Mouse (Mus musculus) stomach, postnatal 0 days (tissue): ENCODE measurements around the gene Klf12. TPM values are rescaled to one million over a fixed set of nuclear protein-coding genes. Genes with fewer than 3 reads are reported as not detected.

Experiments
- ATAC-seq: fragments of 200-750 bp; cut with Nextera tagmentation; 2 replicates; pipeline ENCODE4 v1.8.0; 2017; ENCODE audit not compliant: low FRiP score, low TSS enrichment
- DNase-seq: peaks from one replicate; pipeline ENCODE4 v3.0.0-alpha.2; 2016; ENCODE audit warnings: low spot score
- H3K27ac ChIP-seq: fragments of 300-500 bp; sonication (generic); replicated peaks from 2 replicates; pipeline ENCODE4 v1.5.1; 2014; ENCODE audit warnings: mild to moderate bottlenecking, control low read depth
- H3K27me3 ChIP-seq: fragments of 300-500 bp; sonication (generic); 2 replicates; pipeline ENCODE4 v1.6.1; 2014; ENCODE audit warnings: low read length; ENCODE audit not compliant: control insufficient read depth, insufficient read depth
- H3K36me3 ChIP-seq: fragments of 300-500 bp; sonication (generic); 2 replicates; pipeline ENCODE4 v1.6.1; 2014; ENCODE audit warnings: low read length, mixed read lengths; ENCODE audit not compliant: control insufficient read depth, insufficient read depth
- H3K4me1 ChIP-seq: fragments of 300-500 bp; sonication (generic); replicated peaks from 2 replicates; pipeline ENCODE4 v1.6.1; 2014; ENCODE audit warnings: antibody characterized with exemption; ENCODE audit not compliant: control insufficient read depth, insufficient read depth
- H3K4me2 ChIP-seq: fragments of 300-500 bp; sonication (generic); replicated peaks from 2 replicates; pipeline ENCODE4 v1.6.1; 2014; ENCODE audit warnings: low read depth, mild to moderate bottlenecking, control low read depth, moderate library complexity
- H3K4me3 ChIP-seq: fragments of 300-500 bp; sonication (generic); 2 replicates; pipeline ENCODE4 v1.5.1; 2014; ENCODE audit warnings: low read depth, low read length, control low read depth
- H3K9ac ChIP-seq: fragments of 300-500 bp; sonication (generic); 2 replicates; pipeline ENCODE4 v1.6.1; 2014; ENCODE audit warnings: mild to moderate bottlenecking, low read length, control low read depth, mixed read lengths
- H3K9me3 ChIP-seq: fragments of 300-500 bp; sonication (generic); 2 replicates; pipeline ENCODE4 v1.6.1; 2016; ENCODE audit warnings: low read length; ENCODE audit not compliant: control insufficient read depth
- CTCF ChIP-seq: IDR thresholded peaks from 2 replicates; pipeline ENCODE4 v1.5.1; 2016; ENCODE audit warnings: antibody characterized with exemption, low read depth, mild to moderate bottlenecking, moderate library complexity
- EP300 ChIP-seq: optimal IDR thresholded peaks from 2 replicates; pipeline ENCODE3; 2016; ENCODE audit warnings: antibody characterized with exemption
- WGBS: fragments of 180-500 bp; shearing (Covaris S2); extraction: QIAGEN DNeasy Blood & Tissue Kit; methylation state at CpG from one replicate; pipeline ENCODE4 v1.1.7; 2014; 5-methylcytosine and 5-hydroxymethylcytosine counted together
- polyA plus RNA-seq: library from polyadenylated mRNA; unstranded; fragments of >200 nt; fragmentation: Nextera tagmentation; extraction: Ambion mirVana; gene quantifications from 2 replicates; pipeline ENCODE4 v1.2.1, GENCODE M21; 2015

Klf12 gene
- polyA plus RNA-seq, 1 experiment from 2014 or later: 3.8 TPM

DNA sequence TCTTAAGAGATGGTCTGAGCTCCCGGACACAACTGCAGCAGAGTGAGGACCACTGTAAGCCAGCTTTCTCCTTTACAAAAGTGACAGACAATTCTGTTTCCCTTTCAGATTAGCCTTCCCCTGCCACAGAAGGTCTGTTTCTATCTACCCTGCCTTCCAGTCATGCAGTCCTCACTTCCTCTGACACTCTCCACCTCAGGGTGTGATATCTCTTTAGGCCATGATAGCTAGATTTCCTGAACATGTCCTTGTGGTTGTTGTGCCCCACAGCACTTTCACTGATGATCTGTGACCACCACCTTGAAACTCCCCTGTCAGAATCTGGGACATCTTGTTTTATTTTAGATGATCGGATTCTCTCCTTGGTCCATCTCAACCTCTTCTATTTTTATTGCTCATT, 437.0 kb downstream of the Klf12 start:
- ATAC-seq (no peak), DNase-seq (no peak)
- Histone ChIP-seq H3K4me1 (no peaks in the 10 kb centered on the region), H3K27ac (no peak overlapping the region), H3K9ac (no peak overlapping the region), H3K36me3 (no peaks in the 10 kb centered on the region), H3K9me3 (no peaks in the 10 kb centered on the region), H3K4me2 (no peak overlapping the region), H3K4me3 (no peak overlapping the region), H3K27me3 (no peaks in the 10 kb centered on the region)
- 95% methylated on average over 2 of the region's 2 CpGs for WGBS
- TF ChIP-seq CTCF: no peak
- TF ChIP-seq EP300: no peak

- 0 out of 2 replicates have a peak, but pooled peaks have one; percentile 10 for ATAC-seq
- TF ChIP-seq CTCF: no peak
- no peak for TF ChIP-seq EP300
Observed at GRCm38 (mm10) chr14:99826713-99827112, 457.8 kb downstream of the Klf12 start.

More at GRCm38 (mm10) chr14:99826713-99827112, 457.8 kb downstream of the Klf12 start:
- H3K4me1 ChIP-seq: no peaks in the 10 kb centered on the region
- H3K4me3 ChIP-seq: no peak overlapping the region
- 19% methylated on average over 1 of the region's 1 CpGs for WGBS
- no peaks in the 10 kb centered on the region for H3K36me3 ChIP-seq
- no peak overlapping the region for H3K4me2 ChIP-seq
- no peaks in the 10 kb centered on the region for H3K27me3 ChIP-seq
- H3K9ac ChIP-seq: no peak overlapping the region
- H3K9me3 ChIP-seq: no peaks in the 10 kb centered on the region
- H3K27ac ChIP-seq: no peak overlapping the region
- DNase-seq: no peak
